Mouse (Mus musculus) heart, postnatal 0 days (tissue): Measurements from ENCODE around the gene Kcnh2. TPM values are rescaled to one million over a fixed set of nuclear protein-coding genes. Genes with fewer than 3 reads are reported as not detected.

ENCODE experiments used
- ATAC-seq: fragments of 200-750 bp; cut with Nextera tagmentation; 2 replicates; pipeline ENCODE4 v1.8.0; 2017; ENCODE audit warnings: low read depth, moderate number of reproducible peaks, moderate library complexity; ENCODE audit not compliant: insufficient read depth
- DNase-seq: peaks from one replicate; pipeline ENCODE4 v3.0.0-alpha.2; 2016; ENCODE audit warnings: low spot score
- H3K27ac ChIP-seq: fragments of 300-500 bp; sonication (generic); 2 replicates; pipeline ENCODE4 v1.5.1; 2014; ENCODE audit warnings: low read depth, mild to moderate bottlenecking
- H3K27me3 ChIP-seq: fragments of 300-500 bp; sonication (generic); 2 replicates; pipeline ENCODE4 v1.6.1; 2014; ENCODE audit warnings: low read length, mixed read lengths; ENCODE audit not compliant: control insufficient read depth, insufficient read depth
- H3K36me3 ChIP-seq: fragments of 300-500 bp; sonication (generic); replicated peaks from 2 replicates; pipeline ENCODE4 v1.6.1; 2014; ENCODE audit warnings: low read length, mixed read lengths; ENCODE audit not compliant: control insufficient read depth, insufficient read depth
- H3K4me1 ChIP-seq: fragments of 300-500 bp; sonication (generic); 2 replicates; pipeline ENCODE4 v1.6.1; 2014; ENCODE audit warnings: antibody characterized with exemption; ENCODE audit not compliant: control insufficient read depth, insufficient read depth
- H3K4me2 ChIP-seq: fragments of 300-500 bp; sonication (generic); 2 replicates; pipeline ENCODE4 v1.6.1; 2014; ENCODE audit warnings: low read depth, mild to moderate bottlenecking, low read length, moderate library complexity
- H3K4me3 ChIP-seq: fragments of 300-500 bp; sonication (generic); 2 replicates; pipeline ENCODE4 v1.5.1; 2014; ENCODE audit warnings: low read depth, low read length
- H3K9ac ChIP-seq: fragments of 300-500 bp; sonication (generic); replicated peaks from 2 replicates; pipeline ENCODE4 v1.6.1; 2014; ENCODE audit warnings: low read depth, low read length, mixed read lengths
- H3K9me3 ChIP-seq: fragments of 300-500 bp; sonication (generic); replicated peaks from 2 replicates; pipeline ENCODE4 v1.6.1; 2016; ENCODE audit warnings: low read length; ENCODE audit not compliant: control insufficient read depth
- CTCF ChIP-seq: IDR thresholded peaks from 2 replicates; pipeline ENCODE4 v1.5.1; 2016; ENCODE audit warnings: antibody characterized with exemption, control low read depth, low read depth
- EP300 ChIP-seq: IDR thresholded peaks from 2 replicates; pipeline ENCODE4 v1.6.1; 2016; ENCODE audit warnings: antibody characterized with exemption, low read depth
- WGBS: fragments of 180-500 bp; shearing (Covaris S2); extraction: QIAGEN DNeasy Blood & Tissue Kit; methylation state at CpG from one replicate; pipeline ENCODE4 v1.1.7; 2014; 5-methylcytosine and 5-hydroxymethylcytosine counted together
- polyA plus RNA-seq: library from polyadenylated mRNA; unstranded; fragments of >200 nt; fragmentation: Nextera tagmentation; extraction: Ambion mirVana; gene quantifications from 2 replicates; pipeline ENCODE4 v1.2.1, GENCODE M21; 2015
- total RNA-seq: library from RNA; depleted of rRNA; stranded (reverse); fragments of >200 nt; gene quantifications from 2 replicates; pipeline ENCODE4 v1.2.3, GENCODE M21; 2014; ENCODE audit warnings: low replicate concordance

Gene Kcnh2
- total and polyA plus RNA-seq, 2 experiments from 2014 or later, result 32.1 to 86.1 TPM

DNA sequence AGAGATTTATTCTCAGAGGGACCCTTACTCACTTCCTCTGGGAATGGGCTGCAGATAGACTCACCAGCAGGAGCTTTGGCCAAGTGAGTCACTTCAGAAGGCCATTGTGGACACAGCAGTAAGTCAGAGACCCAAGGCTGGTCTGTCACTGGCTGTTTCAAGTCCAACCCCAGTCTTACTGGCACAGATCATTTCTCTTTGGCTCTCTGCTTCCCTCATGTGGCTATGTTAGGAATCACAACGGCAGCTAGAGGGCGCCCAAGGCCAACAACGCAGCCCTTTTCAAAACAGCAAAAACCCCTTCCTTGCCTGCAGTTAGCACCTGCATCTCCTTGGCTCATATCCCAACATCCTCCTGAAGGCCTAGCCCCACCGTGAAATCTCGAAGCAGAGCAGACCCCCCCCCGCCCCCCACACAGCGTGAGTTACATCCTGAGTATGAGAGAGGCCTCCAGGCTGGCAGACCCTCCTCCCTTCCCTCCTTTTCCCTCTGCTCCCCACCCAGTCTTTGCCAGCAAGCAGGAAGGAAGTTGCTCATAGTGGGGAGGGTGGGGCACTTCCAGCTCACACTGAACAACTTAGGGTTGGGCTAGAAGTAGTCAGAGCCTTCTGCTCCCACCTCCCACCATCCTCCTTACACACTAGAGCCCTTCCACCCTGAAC, 9.5 kb upstream of the Kcnh2 start:
- ATAC-seq (peak; percentile 62), DNase-seq (peak; percentile 87)
- Histone ChIP-seq H3K4me3 (no peak overlapping the region), H3K36me3 (no peaks in the 10 kb centered on the region), H3K27ac (peak overlapping the region; percentile 61), H3K9me3 (no peaks in the 10 kb centered on the region), H3K4me1 (0 out of 2 replicates have a peak, but pooled peaks cover 2% of the 10 kb centered on the region), H3K4me2 (no peak overlapping the region), H3K27me3 (no peaks in the 10 kb centered on the region), H3K9ac (no peak overlapping the region)
- WGBS, result 4% methylated on average over 7 of the region's 7 CpGs
- TF ChIP-seq EP300 (0 out of 2 replicates have a peak, but pooled peaks have one; percentile 29), CTCF (peak; percentile 100)

DNA sequence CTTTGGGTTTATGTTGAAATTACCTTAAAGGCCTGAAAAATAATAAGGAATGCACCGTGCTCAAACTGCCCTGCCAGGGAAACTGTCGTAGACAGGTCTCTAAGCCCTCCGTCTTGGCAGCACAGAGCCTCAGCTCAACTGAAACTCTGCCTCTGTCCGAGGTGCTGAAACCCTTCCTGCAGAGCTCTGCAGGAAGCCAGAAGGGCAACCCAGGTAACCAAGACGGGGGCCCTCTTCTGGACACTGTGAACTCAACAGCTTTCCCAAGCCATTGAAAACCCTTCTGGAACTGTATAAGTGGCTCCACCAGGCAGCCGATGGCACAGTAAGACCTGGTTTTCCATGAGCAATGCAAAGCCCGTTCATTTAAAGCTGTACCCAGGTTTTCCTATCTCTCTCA, 6.1 kb upstream of the Kcnh2 start:
- TF ChIP-seq CTCF (peak; percentile 83), EP300 (0 out of 2 replicates have a peak, but pooled peaks have one; percentile 37)
- peak; percentile 47 for ATAC-seq
- no peaks in the 10 kb centered on the region for H3K9me3 ChIP-seq
- no peaks in the 10 kb centered on the region for H3K36me3 ChIP-seq
- no peak overlapping the region for H3K9ac ChIP-seq
- DNase-seq, result peak; percentile 93
- no peak overlapping the region for H3K4me3 ChIP-seq
- no peak overlapping the region for H3K4me2 ChIP-seq
- H3K4me1 ChIP-seq, result peaks cover 8% of the 10 kb centered on the region
- no peak overlapping the region for H3K27ac ChIP-seq
- H3K27me3 ChIP-seq, result no peaks in the 10 kb centered on the region
- WGBS, result 5% methylated on average over 7 of the region's 7 CpGs

DNA sequence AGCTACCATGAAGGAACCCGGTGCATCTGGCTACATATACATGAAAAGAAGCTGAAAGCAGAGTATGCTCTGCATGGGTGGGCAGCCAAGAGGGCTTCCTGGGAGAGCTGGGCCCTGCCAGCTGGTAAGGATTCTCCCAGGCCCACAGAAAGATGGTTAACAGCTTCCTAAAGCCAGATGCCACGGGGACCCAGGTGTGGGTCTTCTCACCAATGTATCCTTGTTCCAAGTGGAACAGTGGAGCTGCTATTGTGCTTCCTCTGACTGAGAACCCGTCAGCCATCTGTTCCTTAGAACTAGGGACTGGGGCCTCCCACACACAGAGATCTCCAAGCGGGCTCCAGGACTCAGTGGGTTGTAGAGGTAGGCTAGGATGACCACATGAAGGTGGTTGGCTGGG, 5.4 kb upstream of the Kcnh2 start:
- Histone ChIP-seq H3K4me1 (peaks cover 11% of the 10 kb centered on the region), H3K4me2 (no peak overlapping the region), H3K9me3 (no peaks in the 10 kb centered on the region), H3K36me3 (no peaks in the 10 kb centered on the region), H3K4me3 (no peak overlapping the region), H3K27me3 (no peaks in the 10 kb centered on the region), H3K27ac (no peak overlapping the region), H3K9ac (no peak overlapping the region)
- DNase-seq (no peak), ATAC-seq (no peak)
- 61% methylated on average over 4 of the region's 4 CpGs for WGBS
- TF ChIP-seq EP300 (no peak), CTCF (no peak)

DNA sequence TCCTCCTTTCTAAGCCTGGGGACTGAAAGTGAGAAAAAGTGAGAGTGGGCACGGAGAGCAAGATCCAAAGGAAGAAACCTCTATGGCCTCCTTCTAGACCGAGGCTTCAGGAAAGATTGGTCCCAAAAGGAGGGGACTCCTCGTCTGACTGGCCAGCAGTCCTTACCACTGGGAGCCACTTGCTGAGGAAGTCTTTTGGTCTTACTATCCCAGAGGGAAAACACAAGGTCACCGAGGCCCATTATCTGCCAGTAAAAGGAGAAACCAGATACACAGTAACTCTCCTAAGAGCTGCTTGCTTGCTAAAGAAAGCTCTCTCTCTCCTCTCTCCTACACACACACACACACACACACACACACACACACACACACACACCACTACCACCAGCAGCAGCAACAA, 1.9 kb upstream of the Kcnh2 start:
- Histone ChIP-seq H3K4me1 (peaks cover 27% of the 10 kb centered on the region), H3K27me3 (no peaks in the 10 kb centered on the region), H3K36me3 (no peaks in the 10 kb centered on the region), H3K4me3 (no peak overlapping the region), H3K9me3 (no peaks in the 10 kb centered on the region), H3K9ac (peak overlapping the region; percentile 95; the same call in 1 of the 2 replicates), H3K4me2 (peak overlapping the region; percentile 79), H3K27ac (peak overlapping the region; percentile 98)
- no peak for TF ChIP-seq CTCF
- TF ChIP-seq EP300, result no peak
- no peak for ATAC-seq
- no peak for DNase-seq
- WGBS, result 20% methylated on average over 4 of the region's 4 CpGs

DNA sequence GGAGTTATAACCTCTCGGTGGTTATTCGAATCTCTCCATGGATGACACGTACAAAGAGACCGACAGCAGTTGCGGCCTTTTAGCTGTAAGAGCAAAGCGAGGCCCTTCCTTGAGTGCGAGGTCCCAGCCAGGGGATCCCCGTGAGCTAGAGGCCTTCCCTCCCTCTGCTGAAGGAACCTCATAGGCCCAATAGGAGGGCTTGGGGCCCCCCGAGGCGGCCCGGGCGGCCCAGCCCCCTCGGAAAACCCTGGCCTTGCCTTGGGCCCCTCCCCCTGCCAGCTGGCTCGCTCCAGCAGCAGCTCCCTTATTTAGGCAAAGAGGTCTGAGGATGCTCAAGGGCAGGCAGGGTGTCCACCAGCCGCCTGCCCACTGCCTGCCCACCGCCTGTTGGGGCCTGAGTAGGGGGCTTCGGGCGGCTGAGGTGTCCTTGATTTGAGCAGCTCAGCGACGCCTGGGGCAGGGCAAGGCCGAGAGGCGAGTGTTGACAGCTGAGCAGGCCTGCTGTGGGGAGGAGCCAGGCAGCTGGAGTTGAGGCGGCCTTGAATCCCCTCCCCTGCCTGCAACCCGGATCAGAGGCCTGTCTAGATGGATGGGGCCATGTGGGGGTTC, 951 bp upstream of the Kcnh2 start:
- Histone ChIP-seq H3K27me3 (no peaks in the 10 kb centered on the region), H3K9me3 (no peaks in the 10 kb centered on the region), H3K4me3 (peak overlapping the region; percentile 81), H3K36me3 (peaks cover 4% of the 10 kb centered on the region; the same call in 1 of the 2 replicates), H3K9ac (peak overlapping the region; percentile 95), H3K4me1 (peaks cover 31% of the 10 kb centered on the region), H3K27ac (peak overlapping the region; percentile 98), H3K4me2 (peak overlapping the region; percentile 79)
- WGBS, result 6% methylated on average over 24 of the region's 24 CpGs
- ATAC-seq, result peak; percentile 68
- peak; percentile 91 for DNase-seq
- TF ChIP-seq EP300, result peak; percentile 93
- no peak; the same call in 1 of the 2 replicates for TF ChIP-seq CTCF
